Mouse (Mus musculus) MEL (cell line): Measurements from ENCODE around the gene Morf4l1. TPM values are rescaled to one million over a fixed set of nuclear protein-coding genes. Genes with fewer than 3 reads are reported as not detected.

ENCODE experiments used
- DNase-seq: peaks from one replicate; pipeline ENCODE4 v3.0.0; 2011; ENCODE audit warnings: low read depth, low spot score
- H3K27ac ChIP-seq: 2 replicates; pipeline ENCODE4 v1.5.1; 2012; ENCODE audit warnings: low read depth, mild to moderate bottlenecking, control low read depth, low read length, moderate library complexity; ENCODE audit not compliant: control insufficient read depth
- H3K27me3 ChIP-seq, 2 experiments: fragments of 150-350 bp in 1 of 2; sonication (generic) in 1 of 2; 2 replicates each; pipeline ENCODE4 v1.6.1; 2012; ENCODE audit warnings: low read length in 2 of 2, mild to moderate bottlenecking in 2 of 2, improper control_type of control experiment in 1 of 2, moderate library complexity in 1 of 2; ENCODE audit not compliant: insufficient read depth in 2 of 2, control insufficient read depth in 1 of 2
- H3K36me3 ChIP-seq, 2 experiments: 2 replicates each; pipeline ENCODE4 v1.6.1; 2012 to 2014; ENCODE audit warnings: low read length in 2 of 2, improper control_type of control experiment in 1 of 2, inconsistent platforms in 1 of 2, mild to moderate bottlenecking in 1 of 2; ENCODE audit not compliant: insufficient read depth in 2 of 2, control insufficient read depth in 1 of 2
- H3K4me1 ChIP-seq, 2 experiments: fragments of 150-350 bp in 1 of 2; sonication (generic) in 1 of 2; 2 replicates each; pipeline ENCODE4 v1.6.1; 2012; ENCODE audit warnings: low read length in 2 of 2, improper control_type of control experiment in 1 of 2, mild to moderate bottlenecking in 1 of 2; ENCODE audit not compliant: insufficient read depth in 2 of 2, control insufficient read depth in 1 of 2
- H3K4me3 ChIP-seq, 2 experiments: fragments of 150-350 bp in 1 of 2; sonication (generic) in 1 of 2; 2 replicates each; pipeline ENCODE4 v1.5.1; 2012; ENCODE audit warnings: low read depth in 2 of 2, low read length in 2 of 2, mild to moderate bottlenecking in 2 of 2, moderate library complexity in 2 of 2, control low read depth in 1 of 2, improper control_type of control experiment in 1 of 2; ENCODE audit not compliant: control insufficient read depth in 1 of 2, insufficient read depth in 1 of 2
- H3K79me2 ChIP-seq: 2 replicates; pipeline ENCODE4 v1.6.1; 2012; ENCODE audit warnings: mild to moderate bottlenecking, low read length, moderate library complexity; ENCODE audit not compliant: control insufficient read depth, poor library complexity, insufficient read depth
- H3K9ac ChIP-seq: 2 replicates; pipeline ENCODE4 v1.6.1; 2012; ENCODE audit warnings: low read depth, mild to moderate bottlenecking, control low read depth, low read length, moderate library complexity; ENCODE audit not compliant: control insufficient read depth, poor library complexity, severe bottlenecking
- H3K9me3 ChIP-seq: fragments of 150-350 bp; sonication (generic); replicated peaks from 2 replicates; pipeline ENCODE4 v1.6.1; 2012; ENCODE audit warnings: mild to moderate bottlenecking, low read length, improper control_type of control experiment, moderate library complexity; ENCODE audit not compliant: insufficient read depth
- BHLHE40 ChIP-seq: IDR thresholded peaks from 2 replicates; pipeline ENCODE4 v1.6.1; 2012; ENCODE audit warnings: low read depth, mild to moderate bottlenecking, inconsistent platforms, low read length, improper control_type of control experiment, borderline replicate concordance
- CTCF ChIP-seq, 3 experiments: IDR thresholded peaks in 2 of 3; conservative IDR thresholded peaks in 1 of 3; 2 replicates each; pipeline ENCODE4 v1.5.1; 2011 to 2012; ENCODE audit warnings: low read length in 3 of 3, low read depth in 2 of 3, mild to moderate bottlenecking in 2 of 3, improper control_type of control experiment in 1 of 3, inconsistent platforms in 1 of 3, mixed read lengths in 1 of 3, moderate library complexity in 1 of 3; ENCODE audit not compliant: control insufficient read depth in 1 of 3, insufficient read depth in 1 of 3, poor library complexity in 1 of 3, severe bottlenecking in 1 of 3
- HCFC1 ChIP-seq: IDR thresholded peaks from 2 replicates; pipeline ENCODE4 v1.6.1; 2012; ENCODE audit warnings: low read depth, mild to moderate bottlenecking, inconsistent platforms, low read length, improper control_type of control experiment, moderate library complexity
- JUND ChIP-seq: IDR thresholded peaks from 2 replicates; pipeline ENCODE4 v1.6.1; 2011; ENCODE audit warnings: low read depth, mild to moderate bottlenecking, improper control_type of control experiment, low read length
- MAZ ChIP-seq: IDR thresholded peaks from 2 replicates; pipeline ENCODE4 v1.6.1; 2012; ENCODE audit warnings: low read depth, mild to moderate bottlenecking, inconsistent platforms, low read length, improper control_type of control experiment
- MEF2A ChIP-seq: IDR thresholded peaks from 2 replicates; pipeline ENCODE4 v1.6.1; 2014; ENCODE audit warnings: low read depth, mild to moderate bottlenecking, inconsistent platforms, low read length, improper control_type of control experiment; ENCODE audit not compliant: poor library complexity, insufficient replicate concordance, severe bottlenecking; ENCODE audit errors: extremely low read depth
- MXI1 ChIP-seq: IDR thresholded peaks from 2 replicates; pipeline ENCODE4 v1.6.1; 2011; ENCODE audit warnings: mild to moderate bottlenecking, low read depth, low read length, improper control_type of control experiment
- MYB ChIP-seq: IDR thresholded peaks from 2 replicates; pipeline ENCODE4 v1.6.1; 2011; ENCODE audit warnings: mild to moderate bottlenecking, low read depth, low read length, improper control_type of control experiment
- MYC ChIP-seq: IDR thresholded peaks from 2 replicates; pipeline ENCODE4 v1.6.1; 2011; ENCODE audit warnings: low read depth, mild to moderate bottlenecking, low read length, improper control_type of control experiment, moderate library complexity
- NELFE ChIP-seq: IDR thresholded peaks from 2 replicates; pipeline ENCODE4 v1.6.1; 2011; ENCODE audit warnings: low read depth, low read length, improper control_type of control experiment
- RAD21 ChIP-seq: IDR thresholded peaks from 2 replicates; pipeline ENCODE4 v1.6.1; 2011; ENCODE audit warnings: mild to moderate bottlenecking, low read depth, low read length, improper control_type of control experiment
- SIN3A ChIP-seq: IDR thresholded peaks from 2 replicates; pipeline ENCODE4 v1.6.1; 2012; ENCODE audit warnings: low read length, improper control_type of control experiment, inconsistent platforms
- SMC3 ChIP-seq: IDR thresholded peaks from 2 replicates; pipeline ENCODE4 v1.6.1; 2011; ENCODE audit warnings: low read depth, low read length, improper control_type of control experiment
- TCF12 ChIP-seq: IDR thresholded peaks from 2 replicates; pipeline ENCODE4 v1.6.1; 2014; ENCODE audit warnings: low read depth, mild to moderate bottlenecking, inconsistent platforms, low read length, improper control_type of control experiment, moderate library complexity
- USF2 ChIP-seq, 2 experiments: IDR thresholded peaks; 2 replicates each; pipeline ENCODE4 v1.6.1; 2011 to 2012; ENCODE audit warnings: improper control_type of control experiment in 2 of 2, low read length in 2 of 2, borderline replicate concordance in 1 of 2, inconsistent platforms in 1 of 2, low read depth in 1 of 2, mild to moderate bottlenecking in 1 of 2; ENCODE audit not compliant: insufficient read depth in 1 of 2
- ZC3H11A ChIP-seq: IDR thresholded peaks from 2 replicates; pipeline ENCODE4 v1.6.1; 2012; ENCODE audit warnings: low read depth, mild to moderate bottlenecking, inconsistent platforms, low read length, improper control_type of control experiment
- ZKSCAN1 ChIP-seq: IDR thresholded peaks from 2 replicates; pipeline ENCODE4 v1.6.1; 2012; ENCODE audit warnings: low read depth, mild to moderate bottlenecking, inconsistent platforms, low read length, improper control_type of control experiment, moderate library complexity
- polyA plus RNA-seq, 2 experiments: library from polyadenylated mRNA; stranded (reverse) in 1 of 2; unstranded in 1 of 2; fragments of >175 nt in 1 of 2; fragments of >200 nt in 1 of 2; gene quantifications; 2 replicates each; pipeline versions ENCODE4 v1.2.1 to v1.2.4; 2012; ENCODE audit warnings: low replicate concordance in 2 of 2, low read depth in 1 of 2; ENCODE audit not compliant: insufficient read length in 2 of 2, insufficient read depth in 1 of 2, missing spikeins in 1 of 2
- total RNA-seq: library from RNA; depleted of rRNA; stranded (reverse); fragments of 300-350 nt; gene quantifications from 2 replicates; pipeline ENCODE4 v1.2.3, GENCODE M21; 2012

Morf4l1 gene
- total and polyA plus RNA-seq, 3 experiments, result 107 to 292 (median 190) TPM

GRCm38 (mm10) chr9:90106915-90107314, 7.7 kb downstream of the Morf4l1 start:
- DNase-seq, result no peak
- Histone ChIP-seq H3K79me2 (peaks cover 67% of the 10 kb centered on the region), H3K9ac (no peak overlapping the region), H3K36me3 (peaks cover 47 to 52% of the 10 kb centered on the region in 2 experiments), H3K27ac (no peak overlapping the region), H3K4me3 (no peak overlapping the region), H3K4me1 (peaks cover 7 to 16% of the 10 kb centered on the region in 2 experiments; a peak in 3 of 4 replicates), H3K9me3 (no peaks in the 10 kb centered on the region), H3K27me3 (no peaks in the 10 kb centered on the region)
- no peak for TF ChIP-seq CTCF (IDR thresholded peaks at IDR 0.05 in 2 of 3, conservative IDR thresholded peaks at IDR 0.05 in 1 of 3; ENCODE audit: control insufficient read depth in 1 of 3, insufficient read depth in 1 of 3, low read depth in 2 of 3, low read length in 3 of 3, poor library complexity in 1 of 3, severe bottlenecking in 1 of 3)
- TF ChIP-seq SMC3, result no peak
- no peak for TF ChIP-seq RAD21
- no peak for TF ChIP-seq MYC
- no peak for TF ChIP-seq SIN3A
- TF ChIP-seq MXI1, result no peak
- no peak for TF ChIP-seq MYB
- TF ChIP-seq NELFE, result no peak

DNA sequence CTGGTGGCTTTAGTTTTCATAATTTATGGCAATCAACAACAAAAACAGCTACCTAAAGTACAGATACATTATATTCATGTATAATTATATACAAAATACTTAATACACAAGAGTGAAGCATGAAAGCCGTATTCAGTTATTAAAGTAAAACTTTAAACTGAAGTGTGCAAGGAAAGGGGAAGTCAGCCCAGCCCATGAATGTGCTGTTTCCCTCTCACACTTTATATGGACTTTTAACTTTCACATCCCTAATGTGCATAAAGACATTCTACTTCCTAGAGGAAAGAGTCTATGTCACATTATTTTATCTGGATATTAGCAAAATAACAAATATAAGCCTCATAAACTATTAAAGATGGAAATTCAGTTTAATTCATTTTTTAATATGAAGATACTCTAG, 9.1 kb downstream of the Morf4l1 start:
- Histone ChIP-seq H3K9ac (no peak overlapping the region), H3K79me2 (peaks cover 53% of the 10 kb centered on the region), H3K27ac (no peak overlapping the region), H3K27me3 (no peaks in the 10 kb centered on the region), H3K9me3 (no peaks in the 10 kb centered on the region), H3K36me3 (peaks cover 37 to 63% of the 10 kb centered on the region in 2 experiments), H3K4me3 (no peak overlapping the region), H3K4me1 (peaks cover 3 to 10% of the 10 kb centered on the region in 2 experiments; a peak in 2 of 4 replicates)
- TF ChIP-seq TCF12 (no peak), USF2 (IDR thresholded peaks at IDR 0.05; ENCODE audit: borderline replicate concordance in 1 of 2, insufficient read depth in 1 of 2, low read depth in 1 of 2, low read length in 2 of 2) (no peak), MAZ (no peak), ZKSCAN1 (no peak), HCFC1 (no peak), BHLHE40 (no peak), MEF2A (no peak)
- DNase-seq, result peak; percentile 40

GRCm38 (mm10) chr9:90100760-90101159, 13.8 kb downstream of the Morf4l1 start:
- peak; percentile 26; the same call in 1 of the 2 replicates for TF ChIP-seq MXI1
- TF ChIP-seq MYC, result 0 out of 2 replicates have a peak, but pooled peaks have one; percentile 34
- TF ChIP-seq ZC3H11A, result no peak
- TF ChIP-seq CTCF (IDR thresholded peaks at IDR 0.05 in 2 of 3, conservative IDR thresholded peaks at IDR 0.05 in 1 of 3; ENCODE audit: control insufficient read depth in 1 of 3, insufficient read depth in 1 of 3, low read depth in 2 of 3, low read length in 3 of 3, poor library complexity in 1 of 3, severe bottlenecking in 1 of 3), result peak; percentile 49 to 58 (median 55)
- no peak for TF ChIP-seq JUND
- DNase-seq, result peak; percentile 58

More at GRCm38 (mm10) chr9:90100760-90101159, 13.8 kb downstream of the Morf4l1 start:
- Histone ChIP-seq H3K27ac (no peak overlapping the region), H3K9me3 (no peaks in the 10 kb centered on the region), H3K27me3 (no peaks in the 10 kb centered on the region), H3K9ac (no peak overlapping the region), H3K4me1 (no peaks in the 10 kb centered on the region; a peak in 1 of 4 replicates), H3K79me2 (peaks cover 19% of the 10 kb centered on the region), H3K36me3 (peaks cover 6 to 71% of the 10 kb centered on the region in 2 experiments), H3K4me3 (no peak overlapping the region)
